Mouse (Mus musculus): Measurements from ENCODE around the gene Zyx.

Zyx gene

GRCm38 (mm10) chr6:42395960-42396809, 46.8 kb downstream of the Zyx start:
- peak; percentile 44 to 65 for DNase-seq (ENCODE audit: low spot score in 2 of 2)

GRCm38 (mm10) chr6:42397041-42397657, 47.7 kb downstream of the Zyx start:
- DNase-seq (ENCODE audit: low spot score in 2 of 2), result no peak

DNA sequence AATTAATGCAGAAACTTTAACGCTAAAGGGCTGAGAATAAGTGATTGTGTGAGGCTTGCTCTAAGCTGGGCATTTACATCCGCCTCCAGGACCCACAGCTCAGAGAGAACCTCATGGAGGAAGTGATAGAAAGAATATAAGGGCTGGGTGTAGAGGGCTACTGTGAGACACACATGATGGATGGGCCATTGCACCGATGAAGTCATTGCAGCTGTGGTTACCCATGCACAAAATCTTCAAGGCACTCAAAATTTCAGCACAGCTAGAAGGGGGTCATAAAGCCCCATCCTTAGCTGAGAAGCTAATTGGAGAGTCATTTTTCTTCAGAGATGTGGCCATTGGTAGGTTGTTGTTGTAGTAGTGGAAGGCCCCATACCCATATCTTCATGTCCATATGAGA, 48.9 kb downstream of the Zyx start:
- DNase-seq (ENCODE audit: low spot score in 2 of 2), result no peak

- no peak for DNase-seq (ENCODE audit: low spot score in 2 of 2)
These were observed 49.6 kb downstream of the Zyx start for GRCm38 (mm10) chr6:42398998-42399397.

DNA sequence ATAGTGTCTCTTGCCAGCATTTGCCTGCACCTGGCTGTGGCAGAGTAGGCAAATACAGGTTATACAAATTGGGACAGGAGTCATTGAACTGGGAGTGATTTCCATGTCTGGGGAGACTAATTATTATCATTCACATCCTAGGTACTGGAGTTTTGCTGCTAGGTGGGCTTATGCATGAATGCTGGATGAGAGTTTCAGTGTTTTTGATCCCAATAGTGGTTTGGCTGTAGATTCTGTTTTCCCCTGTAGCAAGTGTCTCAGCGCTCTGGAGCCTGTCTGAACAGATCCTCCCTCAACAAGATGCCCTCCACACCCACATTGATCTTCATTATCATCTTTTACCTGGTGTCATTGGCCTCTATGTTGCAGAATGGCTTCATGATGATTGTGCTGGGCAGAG, 50.5 kb downstream of the Zyx start, which contains the start of gene Tas2r143:
TSS of gene Tas2r143 (plus strand) at position 301 of the 400 bp plus-strand sequence.
- DNase-seq (ENCODE audit: low spot score in 2 of 2), result no peak

- no peak for DNase-seq (ENCODE audit: low spot score in 2 of 2)
These were observed 55.7 kb downstream of the Zyx start, which contains the start of gene Tas2r135 for GRCm38 (mm10) chr6:42405134-42405533. Gene Tas2r135, plus strand, starts transcription at chr6:42405434.

Data from spleen, postnatal 4 days (tissue).